Mouse (Mus musculus) E14TG2a.4 (cell line): Measurements from ENCODE around the gene Slbp.

Experiments
- CTCF ChIP-seq: conservative IDR thresholded peaks from 2 replicates; pipeline ENCODE4 v1.5.1; 2014; ENCODE audit warnings: low read length
- POU5F1 ChIP-seq: IDR thresholded peaks from 2 replicates; pipeline ENCODE4 v1.6.1; 2014; ENCODE audit warnings: low read length, borderline replicate concordance

DNA sequence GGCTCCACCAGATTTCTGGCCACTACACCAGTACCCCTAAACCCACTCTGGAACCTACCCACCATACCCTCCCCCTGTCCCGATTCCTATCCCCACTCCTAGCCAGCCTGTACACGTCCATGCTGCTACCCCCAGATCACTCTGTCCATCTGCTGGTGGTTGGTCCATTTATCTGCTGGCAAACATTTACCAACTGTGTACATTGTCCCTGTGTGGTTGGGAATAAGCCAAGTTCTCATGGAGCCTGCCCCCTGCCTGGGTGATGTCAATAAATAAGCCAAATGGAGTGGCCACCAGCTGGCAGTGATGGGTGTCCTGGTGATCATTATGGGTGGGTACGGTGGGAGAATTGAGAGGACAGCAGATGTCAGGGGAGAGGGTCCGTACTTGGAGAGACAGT lies 34.8 kb upstream of the Slbp start:
- TF ChIP-seq CTCF (no peak), POU5F1 (no peak)
